Mouse (Mus musculus) cerebellum, adult 8-10 months (tissue): ENCODE measurements around the gene Msh5.
"Not testable (repeated sequence)": the region's sequence is repeated elsewhere in the genome, so short reads cannot be mapped to it uniquely, and the experiment has no call there.

ENCODE experiments used
- DNase-seq: peaks from one replicate; pipeline ENCODE4 v3.0.0; 2022

Msh5 gene

DNA sequence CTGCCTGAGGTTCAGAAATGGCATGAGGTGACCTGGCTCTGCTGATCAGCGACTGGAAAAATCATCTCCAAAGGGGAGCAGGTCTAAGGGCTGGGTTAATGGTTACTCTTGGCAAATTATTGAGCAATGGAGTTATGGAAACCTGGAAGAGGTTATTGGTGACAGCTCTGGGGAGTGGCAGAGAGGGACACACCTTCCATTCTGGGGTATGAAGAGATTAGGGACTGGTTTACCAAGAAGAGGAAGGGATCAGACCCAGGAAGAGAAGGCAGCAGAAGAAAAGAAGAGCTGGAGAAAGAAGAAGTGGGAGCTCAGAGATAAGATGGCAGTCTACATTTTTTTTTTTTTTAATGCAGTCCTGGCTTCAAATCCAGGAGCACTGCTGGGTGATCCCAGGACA lies 1.1 kb upstream of the Msh5 start:
- DNase-seq: no peak

DNA sequence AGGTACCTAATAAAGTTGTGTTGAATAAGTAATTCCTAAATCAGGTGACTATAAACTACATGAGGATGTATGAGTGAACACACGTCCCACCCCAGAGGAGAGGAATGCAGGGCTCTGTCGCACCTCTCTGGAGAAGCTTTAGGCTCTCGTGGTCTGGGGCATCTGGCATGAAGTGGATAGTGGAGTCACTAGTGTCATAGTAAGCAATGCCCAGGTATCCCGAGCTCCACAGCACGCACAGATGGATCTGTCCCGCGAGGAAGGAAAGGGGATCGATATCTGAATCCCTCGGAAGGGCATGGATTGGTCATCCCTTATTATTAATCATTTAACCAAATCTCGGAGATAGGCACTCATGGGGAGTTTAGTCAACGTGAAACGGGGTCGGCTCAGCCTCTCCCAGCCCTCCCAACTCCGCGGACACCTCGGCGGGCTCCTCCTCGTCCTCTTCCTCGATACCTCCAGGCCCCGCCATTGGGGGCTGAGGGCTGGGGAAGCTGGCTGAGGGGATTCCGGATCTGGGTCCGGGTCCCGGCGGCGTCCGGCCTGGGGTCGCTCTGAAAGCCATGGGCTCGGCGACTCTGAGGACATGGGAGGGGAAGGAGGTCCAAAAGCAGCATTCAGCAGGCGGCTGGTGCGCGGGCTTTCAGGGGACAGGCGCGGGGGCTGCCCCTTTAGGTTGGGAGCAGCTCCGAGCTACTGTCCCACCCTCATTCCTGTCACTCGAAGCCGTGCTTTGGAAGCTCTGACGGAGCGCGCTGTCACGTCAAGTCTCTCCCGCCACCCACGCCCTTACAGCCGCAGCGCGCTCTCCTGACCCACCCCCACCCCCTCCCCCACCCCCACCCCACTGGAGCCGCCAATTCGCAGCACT lies 501 bp downstream of the Msh5 start:
- peak; percentile 39 for DNase-seq

GRCm38 (mm10) chr17:35044904-35045806 lies 1.4 kb downstream of the Msh5 start:
- DNase-seq: peak; percentile 5

GRCm38 (mm10) chr17:35043794-35044193 lies 2.8 kb downstream of the Msh5 start:
- no peak for DNase-seq

GRCm38 (mm10) chr17:35039121-35039873 lies 7.2 kb downstream of the Msh5 start:
- DNase-seq: no peak

DNA sequence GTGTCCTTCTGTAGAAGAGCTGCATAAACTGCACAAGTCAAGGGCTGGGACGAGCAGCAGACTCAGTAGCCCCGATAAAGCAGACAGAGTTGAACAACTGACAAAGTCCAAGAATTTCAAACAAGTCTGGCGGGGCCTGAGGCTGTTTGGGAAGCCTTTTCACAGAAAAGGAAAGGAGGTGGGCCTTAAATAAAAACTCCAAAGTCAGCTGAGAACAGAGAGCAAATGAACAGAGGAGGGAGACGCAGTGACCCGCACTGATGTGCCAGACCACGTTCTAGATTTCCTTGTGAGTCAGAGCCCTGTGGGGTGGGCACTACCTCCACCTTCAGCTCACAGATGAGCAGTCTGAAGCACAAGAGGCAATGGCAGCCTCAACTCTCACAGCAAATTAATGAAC lies 11.6 kb downstream of the Msh5 start:
- DNase-seq: no peak

DNA sequence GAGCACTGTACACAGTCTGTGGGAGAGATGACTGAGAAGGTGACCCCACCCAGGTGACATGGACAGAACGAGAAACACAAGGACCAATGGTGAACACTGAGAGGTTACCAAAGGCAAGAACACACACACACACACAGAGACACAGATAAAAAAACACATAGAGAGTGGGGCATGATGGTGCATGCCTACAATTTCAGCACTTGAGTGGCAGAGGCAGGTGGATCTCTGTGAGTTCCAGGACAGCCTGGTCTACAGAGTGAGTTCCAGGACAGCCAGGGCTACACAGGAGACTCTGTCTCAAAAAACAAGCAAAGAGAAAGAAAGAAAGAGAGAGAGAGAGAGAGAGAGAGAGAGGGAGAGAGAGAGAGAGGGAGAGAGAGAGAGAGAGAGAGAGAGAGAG lies 12.8 kb downstream of the Msh5 start:
- DNase-seq: not testable (repeated sequence)

GRCm38 (mm10) chr17:35032323-35032870 lies 14.1 kb downstream of the Msh5 start:
- no peak for DNase-seq

GRCm38 (mm10) chr17:35031880-35032279 lies 14.7 kb downstream of the Msh5 start:
- DNase-seq: no peak

DNA sequence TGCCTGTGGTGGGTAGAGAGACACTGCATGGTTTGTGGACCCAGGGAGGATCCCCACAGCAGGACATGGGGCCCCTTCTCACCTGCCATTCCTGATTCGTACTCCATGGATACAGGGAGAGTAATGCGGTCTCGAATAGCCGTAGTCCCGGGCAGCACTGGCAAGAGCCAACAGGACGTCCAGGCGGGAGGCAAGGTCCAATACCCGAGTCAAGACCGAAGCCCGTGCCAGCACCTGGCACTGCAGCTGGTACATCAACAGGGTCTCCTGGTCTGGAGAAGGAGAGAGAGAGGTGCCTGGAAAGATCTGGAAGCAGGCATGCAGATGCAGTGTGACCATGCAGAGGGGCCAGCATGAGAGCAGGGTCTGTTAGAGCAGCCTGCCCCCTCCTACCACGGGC lies 15.3 kb downstream of the Msh5 start:
- DNase-seq: no peak

- DNase-seq: no peak
These were observed 16.6 kb downstream of the Msh5 start for GRCm38 (mm10) chr17:35029691-35030532.

- no peak for DNase-seq
These were observed 18.2 kb downstream of the Msh5 start for GRCm38 (mm10) chr17:35028315-35028714.

DNA sequence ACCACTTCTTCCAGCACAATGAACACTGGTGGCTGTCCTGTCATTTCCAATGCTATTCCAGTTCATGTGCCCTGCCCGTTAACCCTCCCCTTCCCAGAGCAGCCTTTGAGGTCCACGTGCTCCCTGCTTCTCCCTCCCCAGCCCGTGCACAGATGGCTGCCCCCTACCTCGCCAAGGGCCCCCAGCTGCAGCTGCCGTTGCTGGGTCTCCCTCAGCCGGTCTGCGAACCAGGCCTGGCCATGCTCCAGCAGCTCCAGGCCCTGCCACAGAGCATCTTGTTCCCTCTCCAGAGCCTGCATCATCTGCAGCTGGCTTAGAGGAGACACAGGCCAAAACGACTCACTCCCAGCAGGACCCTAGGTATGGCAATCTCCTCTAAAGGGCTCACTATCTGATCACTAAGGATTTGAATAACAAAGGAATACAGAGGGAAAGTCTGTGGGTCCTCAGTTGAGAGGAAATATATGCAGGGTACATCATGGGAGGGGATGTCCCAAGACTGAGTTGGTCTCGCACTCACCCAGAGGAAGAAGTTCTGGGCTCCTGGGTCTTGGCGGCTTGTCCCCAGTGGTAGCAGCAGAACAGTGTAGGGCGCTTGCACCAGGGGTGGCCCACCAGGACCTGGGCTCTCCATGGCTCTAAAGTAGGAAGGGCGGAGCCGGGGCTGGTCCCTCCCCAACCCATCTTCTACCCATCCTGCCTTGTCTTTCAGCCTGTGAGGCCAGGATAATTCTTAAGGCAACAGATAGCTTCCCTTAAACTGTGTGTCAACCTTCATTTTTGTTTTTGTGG lies 19.1 kb downstream of the Msh5 start, which contains the start of gene Sapcd1:
TSS of gene Sapcd1 (minus strand) at position 740 of the 792 bp plus-strand sequence.
- DNase-seq: peak; percentile 25

DNA sequence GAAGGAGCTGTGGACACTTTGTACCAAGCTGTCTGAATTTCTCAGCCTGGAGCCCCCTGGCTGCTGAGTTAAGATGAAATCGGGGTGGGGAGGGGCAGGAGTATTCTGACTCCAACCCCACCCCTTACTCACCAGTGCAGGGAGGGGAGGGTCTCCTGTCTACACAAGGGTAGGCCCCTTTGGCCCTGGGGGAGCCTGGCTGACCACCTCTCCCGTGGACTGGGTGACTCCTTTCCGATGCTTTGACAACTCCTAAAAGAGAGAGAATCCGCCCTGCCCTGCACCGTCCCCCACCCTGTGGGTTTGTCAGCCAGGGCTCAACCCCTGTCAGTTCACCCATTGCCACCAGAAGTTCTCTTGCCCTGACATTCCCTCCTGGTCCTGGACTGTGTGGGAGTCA lies 20.3 kb downstream of the Msh5 start:
- DNase-seq: no peak

- no peak for DNase-seq
These were observed 21.7 kb downstream of the Msh5 start for GRCm38 (mm10) chr17:35024691-35025488.

- no peak for DNase-seq
These were observed 22.3 kb downstream of the Msh5 start for GRCm38 (mm10) chr17:35024261-35024660.

DNA sequence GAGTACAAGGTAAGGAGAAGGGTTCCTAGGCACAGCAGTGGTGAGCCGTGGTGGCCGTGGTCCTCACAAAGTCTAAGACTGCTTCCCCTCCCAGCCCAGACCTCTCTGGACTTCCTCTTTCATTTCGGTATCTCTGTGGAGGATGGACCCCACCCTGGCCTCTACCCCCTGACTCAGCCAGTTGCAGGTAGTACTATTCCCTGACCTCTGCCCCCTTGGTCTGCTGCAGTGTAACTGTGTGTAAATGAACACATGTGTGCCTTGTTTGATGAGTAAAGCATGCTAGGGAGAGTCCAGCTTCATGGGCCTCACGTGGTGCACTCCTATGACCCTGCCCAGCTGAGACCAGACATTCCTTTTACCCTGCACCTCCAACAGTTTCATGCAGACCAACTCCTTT lies 22.8 kb downstream of the Msh5 start:
- DNase-seq: no peak

DNA sequence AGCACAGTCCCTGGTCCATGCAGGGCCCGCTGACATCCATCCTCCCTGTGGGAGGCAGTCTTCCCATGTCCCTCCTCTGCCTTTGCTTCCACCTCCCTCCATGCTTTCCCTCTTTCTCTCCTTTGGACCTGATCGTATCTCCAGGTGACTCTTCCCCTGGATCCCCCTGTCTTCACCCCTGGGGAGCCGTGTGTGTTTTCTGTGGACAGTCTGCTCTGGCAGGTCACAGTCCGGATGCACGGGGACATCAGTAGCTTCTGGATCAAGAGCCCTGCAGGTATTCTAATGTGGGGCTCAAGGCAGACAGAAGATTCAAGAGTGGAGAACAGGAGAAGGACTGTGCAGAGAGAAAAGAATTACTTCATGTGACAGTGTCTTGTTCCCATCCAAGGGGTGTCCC lies 23.3 kb downstream of the Msh5 start:
- no peak for DNase-seq

GRCm38 (mm10) chr17:35022541-35023060 lies 23.9 kb downstream of the Msh5 start:
- DNase-seq: no peak
